Mouse (Mus musculus) central nervous system, embryonic 14 days (tissue): ENCODE measurements around the gene Lypd3. TPM values are rescaled to one million over a fixed set of nuclear protein-coding genes. Genes with fewer than 3 reads are reported as not detected.

Experiments used
- polyA plus RNA-seq: library from polyadenylated mRNA; depleted of rRNA; stranded (reverse); fragments of >200 nt; gene quantifications from 2 replicates; pipeline ENCODE4 v1.2.3, GENCODE M21; 2012; rRNA removed

Gene Lypd3
- polyA plus RNA-seq, result 0.15 and 2.2 TPM in 2 replicates

GRCm38 (mm10) chr7:24636264-24636663 is at the start of gene Lypd3:
Gene Lypd3 (plus strand): TSS chr7:24636550.

GRCm38 (mm10) chr7:24587330-24588105 is 48.8 kb upstream of the Lypd3 start, which contains the start of the genes Ethe1 and Zfp575:
Gene Ethe1 (plus strand): TSS chr7:24587543.
Gene Zfp575 (minus strand): TSS chr7:24587641.

GRCm38 (mm10) chr7:24610144-24610878 is 26.0 kb upstream of the Lypd3 start, which contains the start of gene Phldb3:
Gene Phldb3 (plus strand): TSS chr7:24610763.

GRCm38 (mm10) chr7:24676575-24676974 is 40.2 kb downstream of the Lypd3 start, which contains the start of gene Tex101:
Gene Tex101 (minus strand): TSS chr7:24676675.

Other genes starting within 250 kb of the Lypd3 start
- gene Smg9, start 236.9 kb upstream of the Lypd3 start, polyA plus RNA-seq, result 61.7 and 66.7 TPM in 2 replicates
- gene Irgc1, start 184.3 kb upstream of the Lypd3 start, polyA plus RNA-seq, result not detected in 2 replicates
- 2.0 and 3.5 TPM in 2 replicates for gene Plaur, start 174.1 kb upstream of the Lypd3 start, polyA plus RNA-seq
- 219 and 267 TPM in 2 replicates for gene Cadm4, start 154.5 kb upstream of the Lypd3 start, polyA plus RNA-seq
- 237 and 300 TPM in 2 replicates for gene Zfp428, start 129.5 kb upstream of the Lypd3 start, polyA plus RNA-seq
- not detected in 2 replicates for gene AC161166.1, start 124.1 kb upstream of the Lypd3 start, polyA plus RNA-seq
- gene Irgq, start 105.9 kb upstream of the Lypd3 start, polyA plus RNA-seq, result 40.1 and 42.5 TPM in 2 replicates
- 0.15 and 0.32 TPM in 2 replicates for gene Pinlyp, start 90.4 kb upstream of the Lypd3 start, polyA plus RNA-seq
- gene Xrcc1, start 90.3 kb upstream of the Lypd3 start, polyA plus RNA-seq, result 87.2 and 95.1 TPM in 2 replicates
- 15.3 and 15.7 TPM in 2 replicates for gene Ethe1, start 49.0 kb upstream of the Lypd3 start, polyA plus RNA-seq
- gene Zfp575, start 48.9 kb upstream of the Lypd3 start, polyA plus RNA-seq, result 4.1 and 5.7 TPM in 2 replicates
- gene Phldb3, start 25.8 kb upstream of the Lypd3 start, polyA plus RNA-seq, result 0.17 and 0.85 TPM in 2 replicates
- not detected in 2 replicates for gene Tex101, start 40.1 kb downstream of the Lypd3 start, polyA plus RNA-seq
- gene BC049730, start 72.7 kb downstream of the Lypd3 start, polyA plus RNA-seq, result not detected in 2 replicates
- gene Gm4763, start 90.4 kb downstream of the Lypd3 start, polyA plus RNA-seq, result not detected in 2 replicates
- gene Cd177, start 123.8 kb downstream of the Lypd3 start, polyA plus RNA-seq, result 0.20 and 0.22 TPM in 2 replicates
- 0.14 and 0.45 TPM in 2 replicates for gene Ceacam10, start 140.7 kb downstream of the Lypd3 start, polyA plus RNA-seq
- 33.7 and 39.2 TPM in 2 replicates for gene Gm9844, start 225.7 kb downstream of the Lypd3 start, polyA plus RNA-seq
- 0.05 TPM in 1 of 2 replicates, not detected in the other for gene Lypd4, start 233.4 kb downstream of the Lypd3 start, polyA plus RNA-seq
- 0.08 and 0.16 TPM in 2 replicates for gene Dmrtc2, start 233.5 kb downstream of the Lypd3 start, polyA plus RNA-seq
- 801 and 813 TPM in 2 replicates for gene Rps19, start 247.8 kb downstream of the Lypd3 start, polyA plus RNA-seq